Mouse (Mus musculus): ENCODE results near the gene Hivep3. TPM values are rescaled to one million over a fixed set of nuclear protein-coding genes. Genes with fewer than 3 reads are reported as not detected.

The Hivep3 gene
- polyA plus RNA-seq, 1 experiment from 2014 or later: 3.7 TPM

DNA sequence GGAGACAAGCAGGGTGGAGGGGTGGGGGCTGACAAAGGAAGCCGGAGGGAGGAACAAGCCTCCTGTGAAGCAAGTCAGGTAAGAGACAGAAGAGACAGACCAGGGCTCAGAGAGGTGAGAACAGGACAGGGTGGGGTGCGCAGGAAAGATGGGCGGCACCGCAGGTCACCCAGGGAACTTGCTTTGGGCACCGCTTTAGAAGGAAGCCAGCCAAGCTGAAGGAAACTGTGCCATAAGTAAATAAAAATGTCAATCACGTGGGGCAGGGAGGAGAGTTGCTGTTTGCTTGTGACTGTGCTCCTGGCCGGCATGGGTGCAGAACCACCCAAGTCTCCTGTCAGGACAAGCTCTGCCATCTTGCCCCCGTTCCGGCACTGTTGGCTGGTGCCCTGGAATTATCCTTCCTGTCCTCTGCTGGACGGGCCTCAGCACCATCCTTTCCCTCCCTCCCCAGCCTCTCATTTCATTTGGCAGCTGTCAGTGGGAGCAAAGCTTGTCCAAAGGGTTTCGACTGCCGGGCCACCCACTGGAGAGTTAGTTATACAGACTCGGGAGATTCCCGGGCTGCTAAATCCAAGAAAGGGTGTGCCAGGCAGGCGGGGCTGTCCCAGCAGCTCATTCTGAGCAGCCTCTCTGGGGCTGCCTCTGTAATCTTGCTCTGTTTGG is 338.4 kb downstream of the Hivep3 start:
- no peaks in the 10 kb centered on the region for H3K36me3 ChIP-seq
- no peak for ATAC-seq (ENCODE audit: insufficient number of reproducible peaks, insufficient read depth, low FRiP score, low TSS enrichment, low read depth)
- H3K27me3 ChIP-seq: no peaks in the 10 kb centered on the region
- no peak overlapping the region for H3K9ac ChIP-seq
- H3K4me2 ChIP-seq: no peak overlapping the region
- peaks cover 11% of the 10 kb centered on the region for H3K4me1 ChIP-seq
- WGBS: 73% methylated on average over 15 of the region's 15 CpGs
- H3K9me3 ChIP-seq: no peaks in the 10 kb centered on the region
- no peak overlapping the region for H3K4me3 ChIP-seq
- no peak overlapping the region for H3K27ac ChIP-seq

DNA sequence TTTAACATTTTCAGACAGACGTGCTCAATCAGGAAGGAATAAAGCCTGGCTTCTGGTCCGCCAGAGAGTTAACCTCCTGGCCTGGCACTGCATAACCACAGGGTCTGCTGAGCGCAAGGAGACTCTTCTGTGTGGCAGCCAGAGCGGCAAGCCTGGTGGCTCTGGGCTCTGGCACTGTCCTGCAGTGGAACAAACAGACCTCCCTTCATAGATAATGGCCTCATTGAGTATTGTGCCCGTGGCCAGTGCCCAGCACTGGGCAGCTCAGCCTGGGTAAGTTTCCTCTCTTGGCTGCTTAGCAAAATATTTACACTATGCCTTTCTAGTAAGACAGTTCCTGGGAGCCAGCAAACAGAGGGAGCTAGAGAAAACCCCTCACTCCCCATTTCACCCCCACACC is 340.5 kb downstream of the Hivep3 start:
- Histone ChIP-seq H3K36me3 (no peaks in the 10 kb centered on the region), H3K4me3 (no peak overlapping the region), H3K9me3 (no peaks in the 10 kb centered on the region), H3K4me1 (peaks cover 11% of the 10 kb centered on the region), H3K9ac (no peak overlapping the region), H3K27ac (no peak overlapping the region), H3K4me2 (no peak overlapping the region), H3K27me3 (no peaks in the 10 kb centered on the region)
- 54% methylated on average over 5 of the region's 5 CpGs for WGBS
- no peak for ATAC-seq (ENCODE audit: insufficient number of reproducible peaks, insufficient read depth, low FRiP score, low TSS enrichment, low read depth)

DNA sequence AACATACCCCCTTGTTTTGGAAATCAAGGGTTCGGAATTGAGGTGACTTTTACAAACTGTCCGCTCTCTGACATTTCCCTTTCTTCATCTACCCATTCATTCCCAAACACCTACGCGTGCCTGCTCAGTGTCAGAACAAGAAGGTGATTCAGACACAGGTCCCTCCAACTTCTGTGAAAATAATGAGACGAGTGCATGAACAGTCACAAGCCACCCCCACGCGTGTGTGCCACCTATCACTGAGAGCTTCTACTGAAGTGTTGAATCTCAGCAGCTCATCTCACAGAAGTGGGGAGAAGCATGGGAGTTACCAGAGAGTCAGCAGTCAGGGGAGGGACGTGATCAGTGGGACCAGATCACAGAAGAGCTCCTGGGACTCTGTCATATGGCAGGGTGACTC is 343.7 kb downstream of the Hivep3 start:
- H3K9ac ChIP-seq: no peak overlapping the region
- H3K27ac ChIP-seq: no peak overlapping the region
- H3K4me3 ChIP-seq: no peak overlapping the region
- no peak for ATAC-seq (ENCODE audit: insufficient number of reproducible peaks, insufficient read depth, low FRiP score, low TSS enrichment, low read depth)
- WGBS: 84% methylated on average over 8 of the region's 8 CpGs
- no peaks in the 10 kb centered on the region for H3K9me3 ChIP-seq
- peaks cover 11% of the 10 kb centered on the region for H3K4me1 ChIP-seq
- H3K4me2 ChIP-seq: no peak overlapping the region
- H3K36me3 ChIP-seq: no peaks in the 10 kb centered on the region
- no peaks in the 10 kb centered on the region for H3K27me3 ChIP-seq

DNA sequence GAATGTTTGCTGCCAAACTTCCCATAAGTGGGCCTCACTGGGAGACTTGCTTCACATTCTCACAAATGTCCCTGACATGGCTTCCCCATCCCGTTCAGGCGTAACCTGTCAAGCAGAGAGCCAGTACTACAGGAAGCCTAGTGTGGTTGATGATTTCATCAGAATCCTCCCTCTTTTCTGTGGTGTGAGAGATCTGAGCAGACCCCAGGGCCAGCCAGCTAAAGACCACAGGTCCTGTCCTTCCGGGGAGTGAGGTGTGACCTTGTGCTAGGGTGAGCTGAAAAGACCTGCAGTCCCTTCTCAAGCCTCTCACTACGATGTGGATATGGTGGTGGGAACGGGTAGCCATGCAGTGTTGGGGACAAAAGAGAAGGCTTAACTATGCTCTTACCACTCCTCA is 348.9 kb downstream of the Hivep3 start:
- Histone ChIP-seq H3K9ac (no peak overlapping the region), H3K27ac (no peak overlapping the region), H3K36me3 (no peaks in the 10 kb centered on the region), H3K4me1 (no peaks in the 10 kb centered on the region), H3K9me3 (no peaks in the 10 kb centered on the region), H3K27me3 (no peaks in the 10 kb centered on the region), H3K4me2 (no peak overlapping the region), H3K4me3 (no peak overlapping the region)
- ATAC-seq (ENCODE audit: insufficient number of reproducible peaks, insufficient read depth, low FRiP score, low TSS enrichment, low read depth): no peak
- 87% methylated on average over 5 of the region's 5 CpGs for WGBS

DNA sequence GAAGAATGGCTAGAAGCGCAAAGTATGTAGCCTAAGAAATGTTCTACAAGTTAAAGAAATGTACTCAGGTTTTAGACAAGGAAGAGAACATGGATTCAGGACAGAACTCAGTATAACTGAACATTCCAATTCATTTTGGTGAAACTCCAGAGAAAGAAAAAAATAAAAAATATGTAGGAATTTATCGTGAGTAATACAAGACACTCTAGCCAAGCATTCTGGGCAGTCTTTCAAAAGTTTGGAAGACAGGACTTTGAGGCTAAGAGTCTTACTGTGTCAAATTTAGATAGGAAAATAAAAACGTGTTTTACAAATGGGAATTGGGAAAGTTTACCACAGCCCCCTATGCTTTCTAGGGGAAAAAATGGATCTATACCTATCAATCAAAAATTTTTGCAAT is 350.1 kb downstream of the Hivep3 start:
- no peak overlapping the region for H3K4me2 ChIP-seq
- whole genome bisulfite sequencing: 68% methylated on average over 3 of the region's 3 CpGs
- no peak overlapping the region for H3K27ac ChIP-seq

DNA sequence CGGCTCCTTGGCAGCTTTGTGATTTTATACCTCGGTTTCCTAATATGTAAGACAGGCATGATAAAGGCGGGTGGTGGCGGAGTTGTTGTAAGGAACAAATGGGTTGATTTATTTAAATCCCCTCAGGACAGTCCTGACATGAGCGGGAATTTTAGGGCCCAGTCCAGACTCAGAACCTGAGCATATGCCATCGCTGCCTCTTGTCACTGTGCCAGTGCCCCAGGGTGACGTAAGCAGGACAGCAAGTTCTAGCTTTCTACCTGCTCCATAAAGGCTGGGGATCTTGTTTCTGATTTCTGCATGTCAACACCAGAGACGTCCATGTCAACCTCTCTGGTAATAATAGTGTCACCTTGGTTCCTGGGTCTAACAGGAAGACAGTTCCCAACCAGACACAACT is 356.0 kb downstream of the Hivep3 start:
- no peak for ATAC-seq (ENCODE audit: insufficient number of reproducible peaks, insufficient read depth, low FRiP score, low TSS enrichment, low read depth)
- Histone ChIP-seq H3K4me1 (no peaks in the 10 kb centered on the region), H3K4me3 (no peak overlapping the region), H3K9ac (no peak overlapping the region), H3K9me3 (no peaks in the 10 kb centered on the region), H3K27me3 (no peaks in the 10 kb centered on the region), H3K36me3 (no peaks in the 10 kb centered on the region), H3K27ac (no peak overlapping the region), H3K4me2 (no peak overlapping the region)
- 79% methylated on average over 8 of the region's 8 CpGs for WGBS

More for the DNA sequence above, 350.1 kb downstream of the Hivep3 start:
- Histone ChIP-seq H3K9ac (no peak overlapping the region), H3K4me1 (no peaks in the 10 kb centered on the region), H3K36me3 (no peaks in the 10 kb centered on the region), H3K9me3 (no peaks in the 10 kb centered on the region), H3K4me3 (no peak overlapping the region), H3K27me3 (no peaks in the 10 kb centered on the region)
- ATAC-seq (ENCODE audit: insufficient number of reproducible peaks, insufficient read depth, low FRiP score, low TSS enrichment, low read depth): no peak

DNA sequence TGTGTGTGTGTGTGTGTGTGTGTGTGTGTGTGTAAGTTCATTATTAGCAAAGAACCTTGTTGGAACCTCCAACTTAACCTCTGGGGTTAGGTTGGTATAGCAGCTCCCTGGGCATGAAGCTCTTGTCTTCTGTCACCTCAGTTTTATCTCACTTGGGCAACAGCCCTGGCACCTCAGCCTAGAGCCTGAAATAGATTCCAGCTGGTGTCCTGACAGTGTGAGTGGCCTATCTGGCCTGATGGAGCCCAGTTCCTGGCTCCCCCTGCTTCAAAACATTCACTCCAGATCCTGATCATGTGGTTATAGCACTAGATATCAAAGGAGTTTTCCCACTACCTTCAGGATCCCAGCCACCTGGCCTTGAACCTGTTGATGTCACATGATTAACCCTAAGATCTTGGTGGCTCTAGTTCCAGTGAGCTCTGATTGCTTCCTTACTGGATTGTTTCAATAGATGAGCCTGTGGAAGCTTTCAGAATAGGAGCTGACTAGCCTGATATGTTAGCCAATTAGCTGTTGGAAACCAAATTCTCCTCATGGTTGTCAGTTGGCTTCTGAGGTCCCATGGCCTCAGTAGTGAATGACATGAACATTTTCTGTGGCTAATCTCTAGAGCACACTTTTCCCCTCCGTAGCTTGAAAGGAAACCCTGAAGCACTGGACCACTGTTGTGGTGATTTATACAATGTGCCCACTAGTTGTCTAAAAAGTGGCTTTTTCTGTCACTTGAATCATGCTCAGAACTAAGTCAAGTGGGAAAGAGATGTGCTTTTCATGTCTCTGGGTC is 358.6 kb downstream of the Hivep3 start:
- H3K9me3 ChIP-seq: no peaks in the 10 kb centered on the region
- no peak overlapping the region for H3K4me2 ChIP-seq
- H3K4me1 ChIP-seq: no peaks in the 10 kb centered on the region
- no peak for ATAC-seq (ENCODE audit: insufficient number of reproducible peaks, insufficient read depth, low FRiP score, low TSS enrichment, low read depth)
- no peaks in the 10 kb centered on the region for H3K36me3 ChIP-seq
- H3K27ac ChIP-seq: no peak overlapping the region
- WGBS: 77% methylated on average over 1 of the region's 1 CpGs
- H3K9ac ChIP-seq: no peak overlapping the region
- no peak overlapping the region for H3K4me3 ChIP-seq
- no peaks in the 10 kb centered on the region for H3K27me3 ChIP-seq

DNA sequence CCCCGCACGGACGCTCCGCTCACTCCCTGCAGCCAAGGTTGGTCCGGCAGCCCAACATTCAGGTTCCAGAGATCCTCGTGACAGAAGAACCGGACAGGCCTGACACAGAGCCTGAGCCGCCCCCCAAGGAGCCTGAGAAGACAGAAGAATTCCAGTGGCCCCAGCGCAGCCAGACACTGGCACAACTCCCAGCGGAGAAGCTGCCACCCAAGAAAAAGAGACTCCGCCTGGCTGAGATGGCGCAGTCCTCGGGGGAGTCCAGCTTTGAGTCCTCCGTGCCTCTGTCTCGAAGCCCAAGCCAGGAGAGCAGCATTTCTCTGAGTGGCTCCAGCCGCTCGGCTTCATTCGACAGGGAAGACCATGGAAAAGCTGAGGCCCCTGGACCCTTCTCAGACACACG is 363.4 kb downstream of the Hivep3 start:
- H3K27me3 ChIP-seq: no peaks in the 10 kb centered on the region
- H3K36me3 ChIP-seq: no peaks in the 10 kb centered on the region
- no peak overlapping the region for H3K4me3 ChIP-seq
- H3K4me2 ChIP-seq: no peak overlapping the region
- no peaks in the 10 kb centered on the region for H3K4me1 ChIP-seq
- H3K9me3 ChIP-seq: no peaks in the 10 kb centered on the region; the same call in 1 of the 2 replicates
- WGBS: 89% methylated on average over 19 of the region's 19 CpGs
- no peak overlapping the region for H3K9ac ChIP-seq
- H3K27ac ChIP-seq: no peak overlapping the region
- no peak for ATAC-seq (ENCODE audit: insufficient number of reproducible peaks, insufficient read depth, low FRiP score, low TSS enrichment, low read depth)

DNA sequence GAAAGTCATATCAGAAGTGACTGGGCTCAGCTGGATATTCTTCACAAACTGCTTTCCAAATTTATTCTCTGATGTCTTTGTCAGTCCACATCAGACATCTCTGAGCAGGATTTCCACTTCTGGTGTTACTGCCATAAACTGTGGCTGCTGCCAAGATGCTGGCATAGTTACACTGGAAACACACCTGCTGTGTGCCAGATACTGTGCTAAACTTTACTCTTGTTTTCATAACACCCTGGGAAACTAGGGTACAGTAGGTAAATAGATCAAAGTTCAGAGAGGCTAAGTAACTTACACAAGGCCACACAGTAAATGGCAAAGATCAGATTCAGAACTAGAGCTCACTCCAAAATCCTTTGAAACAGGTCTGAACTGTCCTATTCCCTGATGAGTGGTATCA is 367.6 kb downstream of the Hivep3 start:
- no peak overlapping the region for H3K9ac ChIP-seq
- no peak overlapping the region for H3K4me2 ChIP-seq
- H3K9me3 ChIP-seq: no peaks in the 10 kb centered on the region; the same call in 1 of the 2 replicates
- no peaks in the 10 kb centered on the region for H3K4me1 ChIP-seq
- no peaks in the 10 kb centered on the region for H3K27me3 ChIP-seq
- H3K27ac ChIP-seq: no peak overlapping the region
- no peak for ATAC-seq (ENCODE audit: insufficient number of reproducible peaks, insufficient read depth, low FRiP score, low TSS enrichment, low read depth)
- no peak overlapping the region for H3K4me3 ChIP-seq
- H3K36me3 ChIP-seq: no peaks in the 10 kb centered on the region

DNA sequence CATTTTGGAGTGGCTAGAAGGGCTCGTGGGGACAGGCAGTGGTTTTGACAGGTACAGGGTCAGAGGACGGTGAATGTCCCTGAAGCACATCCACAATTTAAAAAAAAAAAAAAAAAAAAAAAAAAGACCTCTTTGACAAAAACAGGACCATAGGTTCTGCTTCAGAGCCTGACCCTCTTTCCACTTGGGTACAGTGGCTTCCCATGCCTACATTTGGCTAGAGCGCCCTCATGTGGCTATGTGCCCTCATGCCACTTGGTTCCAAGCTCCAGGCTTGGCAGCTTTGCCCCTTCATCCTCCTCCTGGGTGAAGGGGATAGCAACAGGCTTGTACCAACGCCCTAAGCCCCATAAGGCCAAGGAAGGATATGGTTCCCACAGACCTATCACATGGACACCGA is 371.0 kb downstream of the Hivep3 start:
- H3K27ac ChIP-seq: no peak overlapping the region

DNA sequence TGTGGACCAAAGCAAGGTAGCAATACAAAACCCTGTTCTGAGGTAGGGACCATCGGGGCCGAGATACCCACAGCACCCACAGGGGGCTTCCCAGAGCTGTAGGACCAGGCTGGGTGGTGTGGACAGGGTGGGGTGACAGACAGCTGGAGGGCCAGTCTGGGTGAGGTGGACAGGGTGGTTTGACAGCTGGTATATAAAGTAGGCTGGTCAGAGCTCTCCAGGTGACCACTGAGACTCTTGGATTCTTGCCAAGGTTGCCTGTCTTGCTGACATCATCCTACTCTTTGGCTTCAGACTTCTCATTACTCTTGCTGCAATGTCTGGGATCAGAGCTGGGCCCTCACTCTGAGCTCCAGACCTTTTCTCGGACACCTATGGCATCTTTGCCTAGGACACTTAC is 372.8 kb downstream of the Hivep3 start:
- H3K27me3 ChIP-seq: no peaks in the 10 kb centered on the region
- H3K4me2 ChIP-seq: no peak overlapping the region
- H3K36me3 ChIP-seq: no peaks in the 10 kb centered on the region
- no peaks in the 10 kb centered on the region for H3K9me3 ChIP-seq
- WGBS: 85% methylated on average over 3 of the region's 3 CpGs
- ATAC-seq (ENCODE audit: insufficient number of reproducible peaks, insufficient read depth, low FRiP score, low TSS enrichment, low read depth): no peak
- H3K4me1 ChIP-seq: no peaks in the 10 kb centered on the region
- no peak overlapping the region for H3K9ac ChIP-seq
- no peak overlapping the region for H3K27ac ChIP-seq
- no peak overlapping the region for H3K4me3 ChIP-seq

More for the DNA sequence above, 371.0 kb downstream of the Hivep3 start:
- Histone ChIP-seq H3K4me1 (no peaks in the 10 kb centered on the region), H3K9ac (no peak overlapping the region), H3K9me3 (no peaks in the 10 kb centered on the region), H3K36me3 (no peaks in the 10 kb centered on the region), H3K4me3 (no peak overlapping the region), H3K4me2 (no peak overlapping the region), H3K27me3 (no peaks in the 10 kb centered on the region)
- ATAC-seq (ENCODE audit: insufficient number of reproducible peaks, insufficient read depth, low FRiP score, low TSS enrichment, low read depth): no peak
- 48% methylated on average over 5 of the region's 5 CpGs for WGBS

DNA sequence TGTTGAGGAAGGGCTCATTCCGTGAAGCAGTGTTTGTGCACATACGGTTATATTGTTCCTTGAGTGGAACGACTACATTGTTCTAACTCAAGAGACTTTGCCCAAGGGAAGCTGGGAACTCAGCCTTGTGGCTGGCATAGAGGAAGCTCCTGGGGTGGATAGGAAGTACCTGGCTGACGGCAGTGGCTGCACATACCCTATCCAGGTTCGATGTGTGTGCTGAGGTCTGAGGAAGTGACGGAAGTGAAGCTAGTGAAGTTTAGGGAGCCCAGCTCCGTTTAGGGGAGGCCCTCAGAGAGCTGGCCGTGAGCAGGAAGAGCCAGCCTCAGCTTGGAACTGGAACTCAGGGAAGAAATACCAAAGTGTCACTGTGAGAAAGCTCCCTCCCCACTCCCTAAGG is 374.2 kb downstream of the Hivep3 start:
- Histone ChIP-seq H3K36me3 (no peaks in the 10 kb centered on the region), H3K4me1 (no peaks in the 10 kb centered on the region), H3K27me3 (no peaks in the 10 kb centered on the region), H3K9me3 (no peaks in the 10 kb centered on the region), H3K27ac (no peak overlapping the region), H3K4me2 (no peak overlapping the region), H3K9ac (no peak overlapping the region), H3K4me3 (no peak overlapping the region)
- ATAC-seq (ENCODE audit: insufficient number of reproducible peaks, insufficient read depth, low FRiP score, low TSS enrichment, low read depth): no peak
- WGBS: 68% methylated on average over 8 of the region's 8 CpGs
